ENCODE assay signal across 9 mouse cellular contexts in genomic region chr11:49202523-49203061, GRCm38 (mm10). TPM values are rescaled to one million over a fixed set of nuclear protein-coding genes. Genes with fewer than 3 reads are reported as not detected.
A peak's percentile ranks its signal among the peaks of the same experiment; 100 is the strongest.
DNase-seq lines count a peak whose midpoint lies in the region; ATAC-seq lines count a peak whose summit lies in the region.
"Had no signal": no experiment of that assay in that cellular context is flagged by ENCODE, and none has a peak within 500 bp of the region (broad histone marks: within the 10 kb centered on the region; RNA-seq: fewer than 3 reads in every experiment).

No protein-coding gene starts in this region.

- peaks cover 20% of the 10 kb centered on the region for H3K4me1 ChIP-seq in heart, embryonic 16.5 days (ENCODE audit: control insufficient read depth, insufficient read depth, low read length)
- peaks cover 16% of the 10 kb centered on the region for H3K4me1 ChIP-seq in limb, embryonic 10.5 days
- H3K4me1 ChIP-seq in midbrain, embryonic 15.5 days = peaks cover 19% of the 10 kb centered on the region
- H3K4me1 ChIP-seq in stomach, embryonic 15.5 days = peaks cover 3% of the 10 kb centered on the region; the same call in 1 of the 2 replicates

- peak; percentile 27 for DNase-seq in adrenal gland, postnatal 14 days
- DNase-seq in adrenal gland, adult 2 months = no peak
- peak; percentile 55 for DNase-seq in 3T3-L1 (ENCODE audit: low read depth, low spot score)
- DNase-seq in c-Kit-positive CD71-positive TER-119-positive erythroid progenitor cells, embryonic 14.5 days (ENCODE audit: low spot score) = peak; percentile 57
- DNase-seq in limb, embryonic 10.5 days (ENCODE audit: low spot score) = peak; percentile 52

- peak overlapping the region; percentile 100 for H3K27ac ChIP-seq in heart, embryonic 16.5 days (ENCODE audit: low read length)
- H3K27ac ChIP-seq in limb, embryonic 10.5 days = peak overlapping the region; percentile 100
- peak overlapping the region; percentile 94 for H3K27ac ChIP-seq in midbrain, embryonic 15.5 days
- peak overlapping the region; percentile 99 for H3K27ac ChIP-seq in stomach, embryonic 15.5 days

- H3K4me2 ChIP-seq in heart, embryonic 16.5 days (ENCODE audit: low read depth, low read length) = peak overlapping the region; percentile 93
- peak overlapping the region; percentile 82 for H3K4me2 ChIP-seq in midbrain, embryonic 15.5 days
- H3K4me2 ChIP-seq in stomach, embryonic 15.5 days = peak overlapping the region; percentile 62

- H3K9ac ChIP-seq in heart, embryonic 16.5 days (ENCODE audit: low read length) = peak overlapping the region; percentile 98
- H3K9ac ChIP-seq in midbrain, embryonic 15.5 days = peak overlapping the region; percentile 99
- H3K9ac ChIP-seq in stomach, embryonic 15.5 days = peak overlapping the region; percentile 93

- no peaks in the 10 kb centered on the region; the same call in 1 of the 2 replicates for H3K36me3 ChIP-seq in heart, embryonic 16.5 days (ENCODE audit: control insufficient read depth, insufficient read depth)
- peaks cover 16% of the 10 kb centered on the region for H3K36me3 ChIP-seq in limb, embryonic 10.5 days
- H3K36me3 ChIP-seq in midbrain, embryonic 15.5 days (replicated peaks) = peaks cover 2% of the 10 kb centered on the region; the same call in 1 of the 2 replicates
- no peaks in the 10 kb centered on the region for H3K36me3 ChIP-seq in stomach, embryonic 15.5 days

- H3K9me3 ChIP-seq in heart, embryonic 16.5 days (replicated peaks; ENCODE audit: control insufficient read depth, low read length) = no peaks in the 10 kb centered on the region
- H3K9me3 ChIP-seq in limb, embryonic 10.5 days (replicated peaks) = no peaks in the 10 kb centered on the region
- no peaks in the 10 kb centered on the region for H3K9me3 ChIP-seq in midbrain, embryonic 15.5 days
- no peaks in the 10 kb centered on the region for H3K9me3 ChIP-seq in stomach, embryonic 15.5 days

- peak overlapping the region; percentile 93 for H3K4me3 ChIP-seq in heart, embryonic 16.5 days (ENCODE audit: low read length)
- peak overlapping the region; percentile 89 for H3K4me3 ChIP-seq in limb, embryonic 10.5 days
- H3K4me3 ChIP-seq in midbrain, embryonic 15.5 days = peak overlapping the region; percentile 84
- H3K4me3 ChIP-seq in stomach, embryonic 15.5 days (replicated peaks) = peak overlapping the region; percentile 85

- 0 out of 2 replicates have a peak, but pooled peaks have one; percentile 15 for ATAC-seq in heart, embryonic 16.5 days (replicated peaks; ENCODE audit: extremely low read depth, insufficient read depth, low FRiP score)
- ATAC-seq in midbrain, embryonic 15.5 days (replicated peaks) = peak; percentile 50
- ATAC-seq in stomach, embryonic 15.5 days (ENCODE audit: insufficient read depth, low FRiP score, low read depth) = peak; percentile 12; the same call in 1 of the 2 replicates

- H3K27me3 ChIP-seq in heart, embryonic 16.5 days (ENCODE audit: control insufficient read depth, insufficient read depth, low read length) = no peaks in the 10 kb centered on the region
- H3K27me3 ChIP-seq in limb, embryonic 10.5 days (ENCODE audit: low read depth, poor library complexity, severe bottlenecking) = no peaks in the 10 kb centered on the region
- no peaks in the 10 kb centered on the region for H3K27me3 ChIP-seq in midbrain, embryonic 15.5 days (replicated peaks)
- H3K27me3 ChIP-seq in stomach, embryonic 15.5 days (replicated peaks) = no peaks in the 10 kb centered on the region

- under 1% methylated on average over 10 of the region's 10 CpGs for WGBS in heart, embryonic 16.5 days
- WGBS in limb, embryonic 10.5 days = 9% methylated on average over 10 of the region's 10 CpGs
- WGBS in midbrain, embryonic 15.5 days = 3% methylated on average over 10 of the region's 10 CpGs
- 2% methylated on average over 10 of the region's 10 CpGs for WGBS in stomach, embryonic 15.5 days

RNA-seq across cellular contexts. Expression of gene Zfp62, which starts 0.5 kb away (rescaled TPM):
- total RNA-seq in adrenal gland, postnatal 14 days (2021) = 33.2 and 36.9 TPM in 2 replicates
- total RNA-seq in adrenal gland, adult 2 months (2021) = 10 to 100 TPM; 25.8 to 40.9 TPM
- 2.2 and 2.7 TPM in 2 replicates for polyA plus RNA-seq in adrenal gland, adult 2 months (2012; rRNA removed)
- 28.3 and 30.0 TPM in 2 replicates for polyA plus RNA-seq in heart, embryonic 16.5 days (2015; fragmentation: Nextera tagmentation; extraction: Ambion mirVana)
- 34.6 and 48.3 TPM in 2 replicates for polyA plus RNA-seq in limb, embryonic 10.5 days (2016; fragmentation: Nextera tagmentation; extraction: Ambion mirVana)
- polyA plus RNA-seq in midbrain, embryonic 15.5 days (2015; fragmentation: Nextera tagmentation; extraction: Ambion mirVana) = 45.1 and 46.0 TPM in 2 replicates
- 31.0 and 34.2 TPM in 2 replicates for polyA plus RNA-seq in stomach, embryonic 15.5 days (2015; fragmentation: Nextera tagmentation; extraction: Ambion mirVana)

RNA-seq across cellular contexts. Expression of gene Btnl9, which starts 15.6 kb away (rescaled TPM):
- total RNA-seq in adrenal gland, postnatal 14 days (2021) = 32.0 and 38.6 TPM in 2 replicates
- 10 to 100 TPM; 13.3 to 33.0 TPM for total RNA-seq in adrenal gland, adult 2 months (2021)
- 90.4 and 126 TPM in 2 replicates for polyA plus RNA-seq in adrenal gland, adult 2 months (2012; rRNA removed)
- 6.4 and 8.0 TPM in 2 replicates for polyA plus RNA-seq in heart, embryonic 16.5 days (2015; fragmentation: Nextera tagmentation; extraction: Ambion mirVana)
- 0.34 TPM in 1 of 2 replicates, not detected in the other for polyA plus RNA-seq in limb, embryonic 10.5 days (2016; fragmentation: Nextera tagmentation; extraction: Ambion mirVana)
- 0.09 and 0.15 TPM in 2 replicates for polyA plus RNA-seq in midbrain, embryonic 15.5 days (2015; fragmentation: Nextera tagmentation; extraction: Ambion mirVana)
- polyA plus RNA-seq in stomach, embryonic 15.5 days (2015; fragmentation: Nextera tagmentation; extraction: Ambion mirVana) = 1.7 and 2.5 TPM in 2 replicates
- total RNA-seq: layer of hippocampus, adult 18-20 months had no signal

RNA-seq across cellular contexts. Expression of gene Mgat1, which starts 41.4 kb away (rescaled TPM):
- total RNA-seq in adrenal gland, postnatal 14 days (2021) = 95.9 and 96.7 TPM in 2 replicates
- total RNA-seq in adrenal gland, adult 2 months (2021) = 100 to 1,000 TPM; 115 to 119 TPM
- polyA plus RNA-seq in adrenal gland, adult 2 months (2012; rRNA removed) = 173 and 211 TPM in 2 replicates
- polyA plus RNA-seq in heart, embryonic 16.5 days (2015; fragmentation: Nextera tagmentation; extraction: Ambion mirVana) = 57.4 and 61.4 TPM in 2 replicates
- polyA plus RNA-seq in limb, embryonic 10.5 days (2016; fragmentation: Nextera tagmentation; extraction: Ambion mirVana) = 40.0 and 46.0 TPM in 2 replicates
- 35.3 and 35.4 TPM in 2 replicates for polyA plus RNA-seq in midbrain, embryonic 15.5 days (2015; fragmentation: Nextera tagmentation; extraction: Ambion mirVana)
- 59.3 and 59.9 TPM in 2 replicates for polyA plus RNA-seq in stomach, embryonic 15.5 days (2015; fragmentation: Nextera tagmentation; extraction: Ambion mirVana)

RNA-seq across cellular contexts. Expression of gene Olfr1394, which starts 48.4 kb away (rescaled TPM):
- not detected in 2 replicates for total RNA-seq in adrenal gland, postnatal 14 days (2021)
- total RNA-seq in adrenal gland, adult 2 months (2021) = not detected
- polyA plus RNA-seq in adrenal gland, adult 2 months (2012; rRNA removed) = not detected in 2 replicates
- not detected in 2 replicates for polyA plus RNA-seq in heart, embryonic 16.5 days (2015; fragmentation: Nextera tagmentation; extraction: Ambion mirVana)
- not detected in 2 replicates for polyA plus RNA-seq in limb, embryonic 10.5 days (2016; fragmentation: Nextera tagmentation; extraction: Ambion mirVana)
- not detected in 2 replicates for polyA plus RNA-seq in midbrain, embryonic 15.5 days (2015; fragmentation: Nextera tagmentation; extraction: Ambion mirVana)
- polyA plus RNA-seq in stomach, embryonic 15.5 days (2015; fragmentation: Nextera tagmentation; extraction: Ambion mirVana) = not detected in 2 replicates
- total RNA-seq: layer of hippocampus, adult 18-20 months had no signal

Comparison
In these comparisons a context has a peak if more than half of its experiments do, and no peak if none do; other contexts are left out.
1. RNA of gene Btnl9, which starts 15.6 kb away (polyA plus RNA-seq): 90.4 to 126 TPM in adrenal gland, adult 2 months; 6.4 to 8.0 TPM in heart, embryonic 16.5 days, 1.7 to 2.5 TPM in stomach, embryonic 15.5 days, 0.34 TPM in limb, embryonic 10.5 days and 0.09 to 0.15 TPM in midbrain, embryonic 15.5 days; every median in the first group is over 10 times any median in the second.
2. Peak in every context shown above with its lines, with median percentiles within 50 percentile points of each other: ATAC-seq, H3K27ac ChIP-seq, H3K4me2 ChIP-seq, H3K4me3 ChIP-seq and H3K9ac ChIP-seq.